Mouse (Mus musculus) liver, embryonic 14.5 days (tissue): ENCODE measurements around the gene Gm20431. TPM values are rescaled to one million over a fixed set of nuclear protein-coding genes. Genes with fewer than 3 reads are reported as not detected.

Source experiments
- ATAC-seq: fragments of 200-750 bp; cut with Nextera tagmentation; 2 replicates; pipeline ENCODE4 v1.8.0; 2017; ENCODE audit warnings: moderate number of reproducible peaks, mild to moderate bottlenecking, moderate library complexity; ENCODE audit not compliant: insufficient read depth
- DNase-seq, 3 experiments: peaks; one replicate each; pipeline ENCODE4 v3.0.0-alpha.2; 2012 to 2013; ENCODE audit warnings: low read depth in 3 of 3, low spot score in 3 of 3
- H3K27ac ChIP-seq: fragments of 300-500 bp; sonication (generic); 2 replicates; pipeline ENCODE4 v1.5.1; 2014; ENCODE audit warnings: moderate library complexity, mild to moderate bottlenecking, control low read depth, inconsistent platforms
- H3K27me3 ChIP-seq: fragments of 300-500 bp; sonication (generic); 2 replicates; pipeline ENCODE4 v1.6.1; 2014; ENCODE audit warnings: mild to moderate bottlenecking, low read length, moderate library complexity; ENCODE audit not compliant: control insufficient read depth, insufficient read depth
- H3K36me3 ChIP-seq: fragments of 300-500 bp; sonication (generic); replicated peaks from 2 replicates; pipeline ENCODE4 v1.6.1; 2014; ENCODE audit warnings: low read depth; ENCODE audit not compliant: control insufficient read depth, insufficient read depth
- H3K4me1 ChIP-seq, 2 experiments: fragments of 200-500 bp in 1 of 2; fragments of 300-500 bp in 1 of 2; sonication (generic) in 1 of 2; replicated peaks; 2 replicates each; pipeline ENCODE4 v1.6.1; 2012 to 2014; ENCODE audit warnings: antibody characterized with exemption in 1 of 2, inconsistent platforms in 1 of 2, low read length in 1 of 2; ENCODE audit not compliant: control insufficient read depth in 2 of 2, insufficient read depth in 2 of 2
- H3K4me2 ChIP-seq: fragments of 300-500 bp; sonication (generic); 2 replicates; pipeline ENCODE4 v1.6.1; 2014; ENCODE audit warnings: low read depth, mild to moderate bottlenecking, control low read depth, moderate library complexity
- H3K4me3 ChIP-seq, 2 experiments: fragments of 200-500 bp in 1 of 2; fragments of 300-500 bp in 1 of 2; sonication (generic) in 1 of 2; 2 replicates each; pipeline ENCODE4 v1.5.1; 2012 to 2014; ENCODE audit warnings: low read depth in 2 of 2, low read length in 2 of 2, mild to moderate bottlenecking in 2 of 2, control low read depth in 1 of 2, inconsistent platforms in 1 of 2, moderate library complexity in 1 of 2; ENCODE audit not compliant: insufficient read depth in 1 of 2
- H3K9ac ChIP-seq: fragments of 300-500 bp; sonication (generic); replicated peaks from 2 replicates; pipeline ENCODE4 v1.6.1; 2014; ENCODE audit warnings: mild to moderate bottlenecking, control low read depth, moderate library complexity
- H3K9me3 ChIP-seq: fragments of 300-500 bp; sonication (generic); 2 replicates; pipeline ENCODE4 v1.6.1; 2016; ENCODE audit warnings: low read length, mixed read lengths; ENCODE audit not compliant: control insufficient read depth
- CTCF ChIP-seq: IDR thresholded peaks from 2 replicates; pipeline ENCODE4 v1.5.1; 2016; ENCODE audit warnings: antibody characterized with exemption, low read depth, control low read depth
- EP300 ChIP-seq: IDR thresholded peaks from 2 replicates; pipeline ENCODE4 v1.6.1; 2016; ENCODE audit warnings: antibody characterized with exemption, low read depth
- WGBS: fragments of 180-500 bp; shearing (Covaris S2); extraction: QIAGEN DNeasy Blood & Tissue Kit; methylation state at CpG from one replicate; pipeline ENCODE4 v1.1.7; 2014; ENCODE audit not compliant: insufficient replicate concordance; 5-methylcytosine and 5-hydroxymethylcytosine counted together
- polyA plus RNA-seq, 2 experiments: library from polyadenylated mRNA; depleted of rRNA in 1 of 2; stranded (reverse) in 1 of 2; unstranded in 1 of 2; fragments of >200 nt; fragmentation: Nextera tagmentation in 1 of 2; extraction: Ambion mirVana in 1 of 2; gene quantifications; 2 replicates each; pipeline versions ENCODE4 v1.2.1 to v1.2.3; 2012 to 2014

The Gm20431 gene
- polyA plus RNA-seq, 2 experiments: 0.96 TPM; not detected in 1

DNA sequence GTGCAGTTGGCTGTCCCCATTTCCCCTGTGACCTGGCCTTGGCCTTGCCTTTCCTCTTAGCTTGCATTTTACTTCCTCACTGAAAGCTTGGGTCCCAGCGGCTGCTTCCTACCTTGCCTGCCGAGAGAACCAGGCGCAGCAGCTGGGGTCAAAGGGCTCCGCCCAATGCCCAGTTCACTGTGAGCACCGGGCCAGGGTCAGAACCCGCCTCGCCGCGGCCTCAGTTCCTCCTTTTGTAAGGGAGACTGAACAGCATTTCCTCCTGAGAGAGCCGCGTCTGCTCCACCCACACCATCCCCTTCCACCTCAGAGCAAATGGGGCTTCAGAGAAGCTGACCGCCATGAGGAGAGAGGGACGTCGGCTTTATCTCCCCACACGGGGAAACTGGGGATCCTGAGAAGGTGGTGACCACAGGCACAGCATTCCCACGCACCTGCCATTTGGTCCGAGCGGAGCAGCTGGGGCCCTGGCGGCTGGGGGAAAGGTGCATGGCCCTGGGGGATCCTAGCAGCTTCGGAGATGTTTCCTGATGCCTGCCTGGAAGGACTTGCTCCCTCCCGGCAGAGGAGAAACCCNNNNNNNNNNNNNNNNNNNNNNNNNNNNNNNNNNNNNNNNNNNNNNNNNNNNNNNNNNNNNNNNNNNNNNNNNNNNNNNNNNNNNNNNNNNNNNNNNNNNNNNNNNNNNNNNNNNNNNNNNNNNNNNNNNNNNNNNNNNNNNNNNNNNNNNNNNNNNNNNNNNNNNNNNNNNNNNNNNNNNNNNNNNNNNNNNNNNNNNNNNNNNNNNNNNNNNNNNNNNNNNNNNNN is 72.3 kb downstream of the Gm20431 start:
- H3K4me1 ChIP-seq: peaks cover 0 to 7% of the 10 kb centered on the region in 2 experiments; a peak in 2 of 4 replicates
- H3K27me3 ChIP-seq: no peaks in the 10 kb centered on the region
- no peak for TF ChIP-seq EP300
- peak; percentile 14; the same call in 1 of the 2 replicates for TF ChIP-seq CTCF
- H3K4me3 ChIP-seq: peak overlapping the region; percentile 51 to 56
- WGBS: 4% methylated on average over 21 of the region's 21 CpGs
- no peak overlapping the region for H3K27ac ChIP-seq
- no peaks in the 10 kb centered on the region for H3K9me3 ChIP-seq
- ATAC-seq (peak; percentile 69), DNase-seq (peak; percentile 48 to 52 (median 48))
- peak overlapping the region; percentile 72 for H3K4me2 ChIP-seq
- H3K36me3 ChIP-seq: no peaks in the 10 kb centered on the region
- peak overlapping the region; percentile 60 for H3K9ac ChIP-seq

DNA sequence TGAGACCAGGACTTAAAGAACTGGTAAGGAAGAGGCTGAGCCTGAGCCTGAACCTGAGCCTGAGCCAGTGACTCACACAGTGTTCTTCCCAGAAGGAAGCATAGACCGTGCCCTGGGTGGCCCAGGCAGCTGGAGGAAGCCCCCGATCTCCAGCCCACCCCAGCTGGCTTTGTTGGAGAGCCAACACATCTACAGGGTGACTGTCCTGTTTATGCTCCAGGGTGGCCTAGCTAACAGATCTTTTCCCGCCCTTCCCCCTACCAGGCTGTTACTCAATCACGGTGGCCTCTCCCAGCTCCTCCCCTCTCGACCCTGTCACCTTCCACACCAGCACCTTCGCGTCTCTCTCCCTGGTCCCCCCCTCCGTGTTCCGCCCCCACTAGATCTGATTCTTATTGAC is 74.3 kb downstream of the Gm20431 start:
- no peak overlapping the region for H3K4me2 ChIP-seq
- no peak overlapping the region for H3K27ac ChIP-seq
- DNase-seq (no peak), ATAC-seq (0 out of 2 replicates have a peak, but pooled peaks have one; percentile 9)
- no peaks in the 10 kb centered on the region for H3K9me3 ChIP-seq
- 46% methylated on average over 9 of the region's 9 CpGs for WGBS
- H3K36me3 ChIP-seq: no peaks in the 10 kb centered on the region
- no peak overlapping the region for H3K9ac ChIP-seq
- no peaks in the 10 kb centered on the region for H3K27me3 ChIP-seq
- TF ChIP-seq CTCF (no peak), EP300 (no peak)
- peaks cover 0 to 11% of the 10 kb centered on the region in 2 experiments; a peak in 2 of 4 replicates for H3K4me1 ChIP-seq
- H3K4me3 ChIP-seq: no peak overlapping the region

DNA sequence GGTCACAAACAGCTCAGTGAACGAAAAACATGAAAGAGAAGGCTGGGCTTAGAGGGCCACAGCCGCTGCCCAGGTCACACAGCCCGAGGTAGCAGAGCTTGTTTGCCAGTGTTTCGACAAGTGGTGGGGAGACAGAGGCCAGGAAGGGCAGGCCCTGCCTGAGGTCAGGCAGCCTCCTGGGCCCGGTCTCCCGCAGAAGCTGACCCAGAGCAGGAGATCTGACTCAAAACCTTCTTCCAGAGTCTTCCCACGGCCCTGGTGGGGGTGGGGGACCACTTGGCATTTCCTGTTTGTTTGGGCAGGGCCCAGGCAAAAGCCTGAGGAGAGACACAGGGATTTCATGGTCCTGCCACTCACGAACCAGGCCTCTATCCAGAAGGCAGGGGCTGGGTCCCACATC is 75.3 kb downstream of the Gm20431 start:
- Histone ChIP-seq H3K9ac (no peak overlapping the region), H3K4me1 (peaks cover 0 to 11% of the 10 kb centered on the region in 2 experiments; a peak in 2 of 4 replicates), H3K36me3 (no peaks in the 10 kb centered on the region), H3K4me3 (no peak overlapping the region), H3K4me2 (no peak overlapping the region), H3K27me3 (no peaks in the 10 kb centered on the region), H3K27ac (no peak overlapping the region), H3K9me3 (no peaks in the 10 kb centered on the region)
- ATAC-seq (no peak), DNase-seq (no peak)
- TF ChIP-seq EP300 (no peak), CTCF (no peak)
- 40% methylated on average over 8 of the region's 8 CpGs for WGBS

DNA sequence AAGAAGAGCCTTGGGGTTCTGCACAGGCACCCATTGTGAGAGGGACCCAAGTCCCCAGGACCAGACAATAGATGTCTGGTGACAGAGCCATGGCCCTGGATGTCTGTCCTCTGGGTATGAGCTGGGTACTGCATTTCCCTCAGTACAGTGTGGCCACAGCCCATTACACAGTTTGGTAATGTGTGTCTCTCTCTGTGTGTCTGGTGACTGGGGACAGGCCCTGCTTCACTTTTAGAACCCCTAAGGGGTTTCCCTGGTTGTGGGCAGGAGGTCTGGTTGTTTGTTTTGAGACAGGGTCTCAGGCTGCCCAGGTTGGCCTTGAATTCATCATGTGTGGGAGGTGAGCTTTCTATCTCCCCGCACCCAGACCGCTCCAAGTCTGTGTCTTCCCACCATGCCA is 76.0 kb downstream of the Gm20431 start:
- no peak overlapping the region for H3K27ac ChIP-seq
- ATAC-seq: no peak
- 81% methylated on average over 2 of the region's 2 CpGs for WGBS
- H3K4me1 ChIP-seq: peaks cover 0 to 11% of the 10 kb centered on the region in 2 experiments; a peak in 2 of 4 replicates
- H3K9ac ChIP-seq: no peak overlapping the region
- TF ChIP-seq EP300: no peak
- no peak for TF ChIP-seq CTCF
- H3K4me2 ChIP-seq: no peak overlapping the region
- no peak overlapping the region for H3K4me3 ChIP-seq
- no peak for DNase-seq
- H3K9me3 ChIP-seq: no peaks in the 10 kb centered on the region
- H3K27me3 ChIP-seq: no peaks in the 10 kb centered on the region
- H3K36me3 ChIP-seq: no peaks in the 10 kb centered on the region

DNA sequence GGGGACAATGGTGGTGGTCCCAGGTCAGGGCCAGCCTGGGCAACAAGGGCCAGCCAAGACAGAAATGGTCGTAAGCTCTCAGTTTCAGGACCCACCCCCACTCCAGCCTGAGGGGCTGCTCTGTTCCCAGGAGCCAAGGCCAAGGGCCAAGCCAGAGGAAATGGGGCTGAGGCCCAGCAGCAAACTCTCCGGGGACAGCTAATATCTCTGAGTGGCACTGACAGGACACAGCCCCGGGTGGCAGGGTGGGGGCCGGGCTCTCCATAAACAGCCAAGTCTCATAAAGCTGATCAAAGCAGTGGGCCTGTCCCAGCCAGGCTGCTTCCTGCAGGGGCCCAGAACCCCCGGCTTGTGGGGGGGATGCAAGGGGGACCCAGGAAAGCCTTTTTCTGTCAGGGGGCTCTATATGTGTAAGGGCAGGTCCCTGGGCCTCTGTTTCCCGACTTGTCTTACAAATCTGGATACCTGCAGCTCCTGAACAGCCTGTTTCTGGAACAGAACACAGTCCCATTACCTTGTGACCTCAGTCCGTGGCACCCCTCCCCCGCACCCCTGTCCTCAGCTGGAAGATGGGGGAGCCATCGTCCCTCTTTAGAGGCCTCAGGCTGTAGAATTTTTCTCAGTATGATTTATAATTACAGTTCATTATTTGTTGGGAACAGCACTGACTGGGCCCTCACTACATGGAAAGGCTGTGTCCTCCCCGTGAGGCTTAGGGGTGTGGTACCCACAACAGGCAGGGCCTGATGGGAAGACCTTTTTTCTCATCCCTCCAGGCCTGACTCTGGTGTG is 77.9 kb downstream of the Gm20431 start:
- H3K4me1 ChIP-seq: peaks cover 0 to 8% of the 10 kb centered on the region in 2 experiments; a peak in 2 of 4 replicates
- no peaks in the 10 kb centered on the region for H3K9me3 ChIP-seq
- H3K4me3 ChIP-seq: no peak overlapping the region
- WGBS: 31% methylated on average over 10 of the region's 10 CpGs
- no peaks in the 10 kb centered on the region for H3K36me3 ChIP-seq
- H3K27ac ChIP-seq: no peak overlapping the region
- H3K27me3 ChIP-seq: no peaks in the 10 kb centered on the region
- no peak overlapping the region for H3K9ac ChIP-seq
- no peak overlapping the region for H3K4me2 ChIP-seq
- DNase-seq (no peak), ATAC-seq (no peak)
- TF ChIP-seq CTCF: no peak
- TF ChIP-seq EP300: no peak
